Mouse (Mus musculus) lung, postnatal 0 days (tissue): ENCODE data around the gene Pdk2.

Source experiments
- CTCF ChIP-seq: IDR thresholded peaks from 2 replicates; pipeline ENCODE4 v1.5.1; 2016; ENCODE audit warnings: antibody characterized with exemption, mild to moderate bottlenecking
- EP300 ChIP-seq: IDR thresholded peaks from 2 replicates; pipeline ENCODE4 v1.6.1; 2016; ENCODE audit warnings: antibody characterized with exemption, mild to moderate bottlenecking, control low read depth

DNA sequence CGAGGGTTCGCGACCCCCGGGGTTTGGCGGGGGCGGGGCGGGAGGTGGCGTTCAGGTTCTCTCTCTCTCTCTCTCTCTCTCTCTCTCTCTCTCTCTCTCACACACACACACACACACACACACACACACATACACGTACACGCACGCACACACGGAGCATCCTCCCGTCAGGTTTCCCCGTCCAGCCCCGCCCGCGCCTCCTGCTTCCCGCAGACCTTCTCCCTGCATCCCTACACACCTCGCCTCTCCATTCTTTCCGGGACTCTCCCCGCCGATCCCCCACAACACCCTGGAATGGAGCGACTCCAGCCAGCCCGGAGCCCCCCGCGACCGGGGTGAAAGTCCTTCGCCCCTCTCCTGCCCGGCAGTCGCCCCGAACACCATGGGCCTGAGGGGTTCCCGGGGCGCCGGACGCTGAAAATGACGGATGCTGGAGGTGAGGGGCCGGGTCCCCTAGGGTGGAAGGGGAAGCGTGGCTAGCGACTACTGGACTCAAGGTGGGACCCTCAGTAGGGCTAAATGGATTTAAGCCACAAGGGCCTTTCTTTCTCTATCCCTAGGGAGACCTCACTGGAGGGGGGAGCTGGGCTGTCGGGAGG, 30.9 kb downstream of the Pdk2 start:
- TF ChIP-seq CTCF (no peak), EP300 (no peak)
